20 mouse cellular contexts compared by ENCODE assay signal in the genomic region with DNA sequence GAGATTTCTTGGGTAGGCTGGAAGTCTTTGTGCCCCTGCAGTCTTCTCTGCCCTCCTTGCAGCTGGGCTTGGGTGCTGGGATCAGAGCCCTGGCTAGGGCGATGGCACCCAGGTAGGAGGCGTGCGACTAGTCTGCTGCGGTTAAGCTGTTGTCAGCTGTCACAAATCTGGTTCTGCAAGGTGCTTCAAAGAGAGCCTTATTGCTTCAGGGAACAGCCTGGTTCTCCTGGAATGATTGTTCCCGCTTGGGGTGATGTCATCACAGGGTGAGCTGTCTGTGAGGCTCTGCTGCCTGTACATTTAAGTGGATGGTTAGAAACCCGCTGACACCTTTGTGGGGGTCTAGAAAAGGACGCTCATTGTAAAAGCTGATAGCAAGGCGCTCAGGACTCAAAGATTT. TPM values are rescaled to one million over a fixed set of nuclear protein-coding genes. Genes with fewer than 3 reads are reported as not detected.
A peak's percentile ranks its signal among the peaks of the same experiment; 100 is the strongest.
DNase-seq lines count a peak whose midpoint lies in the region; ATAC-seq and TF ChIP-seq lines count a peak whose summit lies in the region.
"Had no signal": no experiment of that assay in that cellular context is flagged by ENCODE, and none has a peak within 500 bp of the region (broad histone marks: within the 10 kb centered on the region; RNA-seq: fewer than 3 reads in every experiment).

No protein-coding gene starts in this region.

- H3K4me2 ChIP-seq in lung, embryonic 16.5 days (ENCODE audit: low read depth, low read length) = no peak overlapping the region
- no peak overlapping the region for H3K4me2 ChIP-seq in embryonic facial prominence, embryonic 14.5 days (ENCODE audit: low read depth, low read length)
- no peak overlapping the region for H3K4me2 ChIP-seq in hindbrain, postnatal 0 days (ENCODE audit: low read depth, low read length)
- H3K4me2 ChIP-seq: forebrain, embryonic 12.5 days; liver, embryonic 11.5 days had no signal

- no peak overlapping the region for H3K9ac ChIP-seq in lung, embryonic 16.5 days (ENCODE audit: low read length)
- H3K9ac ChIP-seq in embryonic facial prominence, embryonic 14.5 days (ENCODE audit: low read depth, low read length) = no peak overlapping the region
- no peak overlapping the region for H3K9ac ChIP-seq in hindbrain, postnatal 0 days (replicated peaks; ENCODE audit: low read length)
- H3K9ac ChIP-seq: forebrain, embryonic 12.5 days had no signal

- ATAC-seq in lung, embryonic 16.5 days (ENCODE audit: low read depth) = 0 out of 2 replicates have a peak, but pooled peaks have one; percentile 26
- peak; percentile 64 for ATAC-seq in embryonic facial prominence, embryonic 14.5 days (ENCODE audit: low read depth)
- no peak for ATAC-seq in hindbrain, postnatal 0 days

- no peak overlapping the region for H3K27ac ChIP-seq in gastrocnemius, adult 2 months
- no peak overlapping the region for H3K27ac ChIP-seq in lung, embryonic 16.5 days (ENCODE audit: low read length)
- no peak overlapping the region for H3K27ac ChIP-seq in embryonic facial prominence, embryonic 14.5 days (replicated peaks; ENCODE audit: low read depth, low read length)
- peak overlapping the region; percentile 52 for H3K27ac ChIP-seq in olfactory bulb, adult 2 months (ENCODE audit: insufficient read depth, low read depth, low read length)
- no peak overlapping the region for H3K27ac ChIP-seq in hindbrain, postnatal 0 days
- H3K27ac ChIP-seq: forebrain, embryonic 12.5 days had no signal

- H3K4me1 ChIP-seq in lung, embryonic 16.5 days (replicated peaks; ENCODE audit: control insufficient read depth, insufficient read depth, low read length) = 0 out of 2 replicates have a peak, but pooled peaks cover 2% of the 10 kb centered on the region
- H3K4me1 ChIP-seq in embryonic facial prominence, embryonic 14.5 days (ENCODE audit: control insufficient read depth, insufficient read depth, low read length) = no peaks in the 10 kb centered on the region
- peaks cover 2% of the 10 kb centered on the region; the same call in 1 of the 2 replicates for H3K4me1 ChIP-seq in olfactory bulb, adult 2 months (ENCODE audit: control insufficient read depth, insufficient read depth, low read length)
- H3K4me1 ChIP-seq in hindbrain, postnatal 0 days (ENCODE audit: insufficient read depth, low read length) = no peaks in the 10 kb centered on the region
- H3K4me1 ChIP-seq: forebrain, embryonic 12.5 days had no signal

- H3K36me3 ChIP-seq in lung, embryonic 16.5 days (ENCODE audit: control insufficient read depth, insufficient read depth, low read length) = peaks cover 18% of the 10 kb centered on the region
- H3K36me3 ChIP-seq in embryonic facial prominence, embryonic 14.5 days (ENCODE audit: control insufficient read depth, insufficient read depth, low read length) = peaks cover 77% of the 10 kb centered on the region
- peaks cover 52% of the 10 kb centered on the region for H3K36me3 ChIP-seq in hindbrain, postnatal 0 days (ENCODE audit: insufficient read depth, low read length)

- DNase-seq in gastrocnemius, adult 2 months = no peak
- DNase-seq in gastrocnemius, postnatal 25 days = no peak
- DNase-seq in lung, postnatal 10 days = no peak
- DNase-seq in embryonic facial prominence, embryonic 14.5 days (ENCODE audit: low spot score) = peak; percentile 80
- DNase-seq in hindbrain, postnatal 0 days (ENCODE audit: low spot score) = no peak
- DNase-seq in left cerebral cortex, postnatal 4 days = no peak
- DNase-seq: adrenal gland, adult 2 months; cerebellum, adult 2 months; gastrocnemius, postnatal 14 days; kidney, adult 9 months; kidney, postnatal 4 days; midbrain, embryonic 14.5 days; retina, postnatal 1 day; right cerebral cortex, postnatal 4 days had no signal

- WGBS in lung, embryonic 16.5 days = 71% methylated on average over 8 of the region's 8 CpGs
- 78% methylated on average over 8 of the region's 8 CpGs for WGBS in embryonic facial prominence, embryonic 14.5 days
- 81% methylated on average over 8 of the region's 8 CpGs for WGBS in olfactory bulb, adult 2 months
- WGBS in hindbrain, postnatal 0 days = 94% methylated on average over 8 of the region's 8 CpGs

- H3K27me3 ChIP-seq in lung, embryonic 16.5 days (ENCODE audit: control insufficient read depth, insufficient read depth, low read depth, low read length) = no peaks in the 10 kb centered on the region
- H3K27me3 ChIP-seq in embryonic facial prominence, embryonic 14.5 days (replicated peaks; ENCODE audit: control insufficient read depth, insufficient read depth, low read length) = no peaks in the 10 kb centered on the region
- H3K27me3 ChIP-seq in hindbrain, postnatal 0 days (ENCODE audit: insufficient read depth, low read length) = no peaks in the 10 kb centered on the region
- H3K27me3 ChIP-seq: forebrain, embryonic 12.5 days had no signal

- H3K9me3 ChIP-seq in lung, embryonic 16.5 days (ENCODE audit: control insufficient read depth, low read length) = no peaks in the 10 kb centered on the region
- H3K9me3 ChIP-seq in embryonic facial prominence, embryonic 14.5 days (ENCODE audit: control insufficient read depth, low read length) = no peaks in the 10 kb centered on the region
- H3K9me3 ChIP-seq in hindbrain, postnatal 0 days (ENCODE audit: low read length) = no peaks in the 10 kb centered on the region
- H3K9me3 ChIP-seq: forebrain, embryonic 12.5 days; heart, embryonic 10.5 days had no signal

- no peak for TF ChIP-seq POLR2A in olfactory bulb, adult 2 months (IDR thresholded peaks at IDR 0.05; ENCODE audit: insufficient read depth, low read depth, low read length)

- no peak for TF ChIP-seq CTCF in gastrocnemius, adult 2 months (IDR thresholded peaks at IDR 0.05)
- TF ChIP-seq CTCF in olfactory bulb, adult 2 months (IDR thresholded peaks at IDR 0.05; ENCODE audit: insufficient read depth, low read depth, low read length) = no peak
- TF ChIP-seq CTCF in hindbrain, postnatal 0 days (IDR thresholded peaks at IDR 0.05; ENCODE audit: low read depth) = no peak

- H3K4me3 ChIP-seq in gastrocnemius, adult 2 months = peak overlapping the region; percentile 21; the same call in 1 of the 2 replicates
- no peak overlapping the region for H3K4me3 ChIP-seq in lung, embryonic 16.5 days (ENCODE audit: low read length)
- H3K4me3 ChIP-seq in embryonic facial prominence, embryonic 14.5 days (ENCODE audit: low read depth, low read length) = no peak overlapping the region
- no peak overlapping the region for H3K4me3 ChIP-seq in olfactory bulb, adult 2 months (ENCODE audit: insufficient read depth, low read depth, low read length)
- no peak overlapping the region for H3K4me3 ChIP-seq in hindbrain, postnatal 0 days (ENCODE audit: low read length)
- H3K4me3 ChIP-seq: forebrain, embryonic 12.5 days; heart, embryonic 10.5 days had no signal

- intact Hi-C loops in gastrocnemius, adult 2 months (cut with DNase I) = loop anchor here (10.0 kb wide), 1 partner anchor 306 kb away; no protein-coding TSS in a partner anchor
- intact Hi-C loops in left cerebral cortex, postnatal 4 days (cut with DNase I) = no loop called here

RNA-seq across cellular contexts. Expression of gene Srsf2, which starts 16.3 kb away (rescaled TPM):
- total RNA-seq in gastrocnemius, adult 2 months (2021) = 10 to 100 TPM; 81.8 to 84.8 TPM
- total RNA-seq in gastrocnemius, postnatal 25 days (2021) = 10 to 100 TPM; 61.7 to 65.2 TPM
- 661 and 761 TPM in 2 replicates for polyA plus RNA-seq in lung, embryonic 16.5 days (2015; fragmentation: Nextera tagmentation; extraction: Ambion mirVana)
- 663 and 697 TPM in 2 replicates for polyA plus RNA-seq in embryonic facial prominence, embryonic 14.5 days (2014; fragmentation: Nextera tagmentation; extraction: Ambion mirVana)
- polyA plus RNA-seq in olfactory bulb, adult 2 months (2012; ENCODE audit: insufficient read depth, insufficient read length, low replicate concordance, missing spikeins) = not detected in 2 replicates
- total RNA-seq in hindbrain, postnatal 0 days (2014; rRNA removed) = 228 and 253 TPM in 2 replicates
- 454 and 491 TPM in 2 replicates for polyA plus RNA-seq in hindbrain, postnatal 0 days (2015; fragmentation: Nextera tagmentation; extraction: Ambion mirVana)
- 100 to 1,000 TPM; 268 to 270 TPM for total RNA-seq in left cerebral cortex, postnatal 4 days (2021)

RNA-seq across cellular contexts. Expression of gene Mfsd11, which starts 17.0 kb away (rescaled TPM):
- 10 to 100 TPM; 21.5 to 23.9 TPM for total RNA-seq in gastrocnemius, adult 2 months (2021)
- total RNA-seq in gastrocnemius, postnatal 25 days (2021) = 10 to 100 TPM; 21.3 to 23.5 TPM
- 36.0 and 36.6 TPM in 2 replicates for polyA plus RNA-seq in lung, embryonic 16.5 days (2015; fragmentation: Nextera tagmentation; extraction: Ambion mirVana)
- polyA plus RNA-seq in embryonic facial prominence, embryonic 14.5 days (2014; fragmentation: Nextera tagmentation; extraction: Ambion mirVana) = 42.8 and 43.9 TPM in 2 replicates
- polyA plus RNA-seq in olfactory bulb, adult 2 months (2012; ENCODE audit: insufficient read depth, insufficient read length, low replicate concordance, missing spikeins) = not detected in 2 replicates
- total RNA-seq in hindbrain, postnatal 0 days (2014; rRNA removed) = 38.7 and 45.6 TPM in 2 replicates
- 56.8 and 62.8 TPM in 2 replicates for polyA plus RNA-seq in hindbrain, postnatal 0 days (2015; fragmentation: Nextera tagmentation; extraction: Ambion mirVana)
- total RNA-seq in left cerebral cortex, postnatal 4 days (2021) = 10 to 100 TPM; 55.9 to 58.5 TPM

RNA-seq across cellular contexts. Expression of gene Jmjd6, which starts 26.0 kb away (rescaled TPM):
- total RNA-seq in gastrocnemius, adult 2 months (2021) = 10 to 100 TPM; 21.7 to 30.4 TPM
- 10 to 100 TPM; 20.6 to 22.1 TPM for total RNA-seq in gastrocnemius, postnatal 25 days (2021)
- polyA plus RNA-seq in lung, embryonic 16.5 days (2015; fragmentation: Nextera tagmentation; extraction: Ambion mirVana) = 59.5 and 60.8 TPM in 2 replicates
- 72.9 and 74.8 TPM in 2 replicates for polyA plus RNA-seq in embryonic facial prominence, embryonic 14.5 days (2014; fragmentation: Nextera tagmentation; extraction: Ambion mirVana)
- not detected in 2 replicates for polyA plus RNA-seq in olfactory bulb, adult 2 months (2012; ENCODE audit: insufficient read depth, insufficient read length, low replicate concordance, missing spikeins)
- total RNA-seq in hindbrain, postnatal 0 days (2014; rRNA removed) = 31.9 and 37.5 TPM in 2 replicates
- polyA plus RNA-seq in hindbrain, postnatal 0 days (2015; fragmentation: Nextera tagmentation; extraction: Ambion mirVana) = 48.1 and 48.6 TPM in 2 replicates
- total RNA-seq in left cerebral cortex, postnatal 4 days (2021) = 10 to 100 TPM; 35.7 to 39.9 TPM

RNA-seq across cellular contexts. Expression of gene Mettl23, which starts 26.1 kb away (rescaled TPM):
- total RNA-seq in gastrocnemius, adult 2 months (2021) = 10 to 100 TPM; 35.4 to 42.9 TPM
- total RNA-seq in gastrocnemius, postnatal 25 days (2021) = 10 to 100 TPM; 33.1 to 36.7 TPM
- polyA plus RNA-seq in lung, embryonic 16.5 days (2015; fragmentation: Nextera tagmentation; extraction: Ambion mirVana) = 53.5 and 59.9 TPM in 2 replicates
- 75.8 and 77.4 TPM in 2 replicates for polyA plus RNA-seq in embryonic facial prominence, embryonic 14.5 days (2014; fragmentation: Nextera tagmentation; extraction: Ambion mirVana)
- not detected in 2 replicates for polyA plus RNA-seq in olfactory bulb, adult 2 months (2012; ENCODE audit: insufficient read depth, insufficient read length, low replicate concordance, missing spikeins)
- total RNA-seq in hindbrain, postnatal 0 days (2014; rRNA removed) = 30.1 and 43.2 TPM in 2 replicates
- 50.8 and 54.4 TPM in 2 replicates for polyA plus RNA-seq in hindbrain, postnatal 0 days (2015; fragmentation: Nextera tagmentation; extraction: Ambion mirVana)
- 10 to 100 TPM; 26.8 to 29.4 TPM for total RNA-seq in left cerebral cortex, postnatal 4 days (2021)

RNA-seq across cellular contexts. Expression of gene Mxra7, which starts 41.4 kb away (rescaled TPM):
- total RNA-seq in gastrocnemius, adult 2 months (2021) = 10 to 100 TPM in 1 of 2 experiments, 1 to 10 TPM in 1; 6.7 to 12.7 TPM
- 10 to 100 TPM; 13.2 to 14.7 TPM for total RNA-seq in gastrocnemius, postnatal 25 days (2021)
- 14.2 and 15.3 TPM in 2 replicates for polyA plus RNA-seq in lung, embryonic 16.5 days (2015; fragmentation: Nextera tagmentation; extraction: Ambion mirVana)
- 17.3 and 17.6 TPM in 2 replicates for polyA plus RNA-seq in embryonic facial prominence, embryonic 14.5 days (2014; fragmentation: Nextera tagmentation; extraction: Ambion mirVana)
- not detected in 2 replicates for polyA plus RNA-seq in olfactory bulb, adult 2 months (2012; ENCODE audit: insufficient read depth, insufficient read length, low replicate concordance, missing spikeins)
- total RNA-seq in hindbrain, postnatal 0 days (2014; rRNA removed) = 36.6 and 38.3 TPM in 2 replicates
- polyA plus RNA-seq in hindbrain, postnatal 0 days (2015; fragmentation: Nextera tagmentation; extraction: Ambion mirVana) = 41.9 and 50.2 TPM in 2 replicates
- 10 to 100 TPM; 17.5 to 17.9 TPM for total RNA-seq in left cerebral cortex, postnatal 4 days (2021)
- total RNA-seq: neutrophil, adult 5-6 weeks had no signal
